Mouse (Mus musculus) mature B cell (primary cell): Measurements from ENCODE around the gene Sntb2.
"Not testable (repeated sequence)": the region's sequence is repeated elsewhere in the genome, so short reads cannot be mapped to it uniquely, and the experiment has no call there.

Experiments
- in situ Hi-C: fragments of 300-500 bp; cut with MboI; formaldehyde crosslinking; loops from 2 replicates; pipeline ENCODE4 v1.14.3; 2019

Sntb2 gene

DNA sequence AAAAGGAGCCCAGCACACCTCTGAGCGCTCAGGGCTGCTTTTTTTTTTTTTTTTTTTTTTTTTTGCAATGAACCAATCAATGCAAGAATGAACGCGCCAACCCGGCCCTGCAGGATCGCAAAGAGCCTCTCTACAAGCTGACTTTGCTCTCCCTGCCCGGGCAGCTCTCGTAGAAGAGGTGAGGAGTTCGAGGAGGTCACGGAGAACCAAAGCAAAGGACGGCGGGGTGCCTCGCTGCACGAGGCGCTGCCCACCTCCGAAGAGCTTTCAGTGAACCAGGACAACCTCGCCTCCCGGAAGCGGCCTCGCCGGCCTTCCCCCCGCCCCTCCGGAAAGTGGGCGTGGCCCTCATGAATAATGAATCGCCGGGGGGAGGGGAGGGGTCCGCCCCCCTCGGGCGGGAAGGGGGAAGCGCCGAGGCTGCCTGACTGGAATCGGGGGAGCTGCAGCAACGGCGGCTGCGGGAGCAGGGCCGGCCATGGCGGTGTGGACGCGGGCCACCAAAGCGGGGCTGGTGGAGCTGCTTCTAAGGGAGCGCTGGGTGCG is at the start of gene Sntb2:
Gene Sntb2, plus strand, starts transcription at position 427 of the 546 bp plus-strand sequence.
- in situ Hi-C loops = no loop called here

DNA sequence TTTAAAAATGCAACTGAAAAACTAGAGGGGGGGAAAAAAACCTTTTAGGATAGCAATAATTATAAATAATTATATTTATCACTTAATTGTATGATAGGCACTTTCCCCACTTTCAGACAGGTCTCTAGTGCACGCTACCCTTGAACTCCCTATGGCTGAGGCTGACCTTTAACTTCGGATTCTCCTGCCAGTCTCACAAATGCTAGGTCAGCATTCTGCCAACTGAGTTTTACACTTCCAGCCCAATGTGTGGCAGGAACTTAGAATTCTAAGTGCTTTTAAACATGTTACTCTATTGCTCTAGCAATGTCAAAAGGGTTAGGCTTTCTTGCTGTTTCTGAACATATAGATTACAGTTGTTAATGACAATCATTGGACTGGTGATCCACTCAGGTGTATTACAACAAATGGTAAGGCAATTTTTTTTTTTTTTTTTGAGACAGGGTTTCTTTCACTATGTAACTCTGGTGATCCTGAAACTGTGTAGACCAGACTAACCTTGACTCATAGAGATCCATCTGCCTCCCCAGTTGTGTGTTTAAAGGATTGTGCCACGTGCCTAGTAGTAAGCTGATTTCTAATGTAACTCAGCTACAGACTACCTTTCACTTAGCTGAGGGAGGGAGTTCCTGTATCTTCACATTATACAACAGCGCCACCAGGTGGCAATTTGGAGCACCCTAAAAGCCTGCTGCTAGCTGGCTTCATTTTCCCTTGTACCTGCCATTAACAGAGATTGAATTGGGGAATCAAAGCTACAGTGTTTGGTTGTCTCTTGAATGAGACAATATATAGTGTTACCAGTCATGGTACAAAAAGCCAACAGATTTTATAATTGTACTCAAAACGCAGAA is 48.0 kb upstream of the Sntb2 start:
- in situ Hi-C loops = loop anchor here (25.0 kb wide), 1 partner anchor 175 kb away; no protein-coding TSS in a partner anchor

DNA sequence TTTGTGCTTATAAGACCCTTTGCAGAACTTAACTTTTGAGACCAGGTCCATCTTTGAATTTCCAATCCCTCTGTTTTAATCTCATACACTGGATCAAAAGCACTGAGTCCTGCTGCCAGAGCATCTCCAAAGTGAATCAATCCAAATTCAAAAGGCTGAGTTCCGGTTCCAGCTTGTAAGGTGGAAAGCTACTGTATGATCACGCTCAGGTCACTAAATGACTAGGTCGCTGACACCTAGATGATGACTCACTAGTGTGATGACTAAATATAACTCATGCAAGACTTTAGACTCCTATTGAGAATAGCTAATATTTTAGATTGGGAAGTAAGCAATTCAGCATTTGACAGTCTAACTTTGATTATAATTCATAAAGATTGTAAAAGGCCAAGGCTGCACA is 46.7 kb upstream of the Sntb2 start:
- in situ Hi-C loops = loop anchor here (25.0 kb wide), 1 partner anchor 177 kb away; no protein-coding TSS in a partner anchor

DNA sequence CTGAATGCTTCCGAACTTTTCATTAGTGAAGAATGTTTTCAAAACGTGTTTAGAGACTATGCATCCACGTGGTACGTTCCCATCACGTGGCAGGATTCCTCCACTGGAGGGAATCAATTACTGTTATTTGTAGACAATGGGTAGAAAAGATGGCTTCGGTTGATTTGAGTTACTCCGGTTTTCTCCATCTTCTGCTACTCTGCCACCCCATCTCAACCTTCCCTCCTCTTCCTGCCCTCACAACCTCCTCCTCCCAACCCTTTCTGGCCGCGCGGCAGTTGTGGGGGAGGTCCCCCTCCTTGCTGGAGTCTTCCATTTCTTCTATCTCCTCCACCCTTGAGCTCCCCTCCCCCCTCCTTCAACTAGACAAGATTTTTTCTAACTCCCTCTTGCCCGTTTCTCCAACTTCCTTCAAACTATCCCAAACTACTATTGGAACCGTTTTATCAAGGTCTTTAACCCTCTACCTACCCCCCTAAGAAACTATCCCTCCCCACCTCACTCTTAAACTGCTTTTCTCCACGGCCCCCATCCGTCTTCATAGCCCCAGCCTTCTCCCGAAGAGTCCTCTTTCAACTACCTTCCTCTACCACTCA is 43.2 kb upstream of the Sntb2 start:
- in situ Hi-C loops = loop anchor here (25.0 kb wide), 1 partner anchor 180 kb away; no protein-coding TSS in a partner anchor

DNA sequence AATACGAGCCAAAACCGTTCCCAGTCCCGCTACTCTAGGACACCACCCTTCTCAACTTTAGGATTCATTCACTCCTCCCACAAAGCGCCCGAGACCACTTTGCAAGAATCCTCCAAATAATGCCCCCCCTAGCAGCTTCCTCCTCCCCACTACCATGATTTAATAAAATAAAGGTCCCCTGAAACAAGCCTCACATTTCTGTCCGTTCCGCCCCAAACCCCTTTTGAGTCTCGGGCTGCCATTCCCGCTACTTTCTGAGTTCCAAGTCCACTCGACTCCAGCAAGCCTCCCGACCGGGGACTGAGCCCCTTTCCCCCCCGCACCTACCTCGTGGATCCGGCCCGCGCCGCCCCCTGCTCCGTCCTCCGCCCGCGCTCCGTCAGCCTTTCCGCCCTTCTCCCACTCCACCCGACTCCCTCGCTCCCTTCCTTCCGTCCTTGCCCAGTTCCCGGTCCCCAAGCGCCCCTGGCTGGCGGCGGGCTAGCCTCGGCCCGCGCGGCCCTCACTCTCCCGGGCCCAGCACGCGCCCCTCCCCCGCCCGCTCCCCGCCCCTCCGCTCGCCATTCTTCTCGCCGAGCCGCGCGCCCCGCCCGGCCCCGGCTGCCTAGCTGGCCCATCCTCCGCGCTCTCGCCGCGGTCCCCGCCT is 42.6 kb upstream of the Sntb2 start:
- in situ Hi-C loops = loop anchor here (25.0 kb wide), 1 partner anchor 181 kb away; no protein-coding TSS in a partner anchor

DNA sequence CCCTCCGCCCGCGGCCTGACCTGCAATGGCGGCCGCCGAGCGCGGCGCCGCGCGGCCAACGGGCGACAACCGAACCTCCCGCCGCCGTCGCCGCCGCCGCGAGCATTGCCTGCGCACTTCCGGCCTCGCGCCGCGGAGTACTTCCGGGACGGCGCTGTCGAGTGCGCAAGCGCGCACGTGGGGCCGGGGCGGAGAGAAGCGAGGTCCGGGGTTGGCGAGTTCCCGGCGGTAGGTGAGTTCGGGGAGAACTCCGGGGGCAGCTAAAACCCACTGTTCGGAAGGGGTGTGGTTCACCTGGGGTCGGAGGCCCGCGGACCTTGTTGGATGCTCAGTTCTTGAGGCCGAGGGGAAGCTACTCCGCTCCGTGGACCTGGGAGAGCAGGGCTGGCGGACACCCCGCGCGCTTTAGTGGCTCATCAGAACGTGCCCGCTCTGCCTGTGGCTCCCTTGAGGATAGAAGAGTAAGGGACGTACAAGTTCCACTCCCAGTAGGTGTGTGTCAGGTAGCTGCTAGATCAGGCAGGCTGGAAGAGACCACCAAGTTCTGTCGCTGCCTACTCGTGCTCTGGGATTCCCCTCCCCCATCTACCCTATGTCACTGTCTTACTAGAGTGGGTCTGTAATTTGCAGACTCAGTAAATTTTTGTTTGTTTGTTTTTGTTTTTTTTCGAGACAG is 41.9 kb upstream of the Sntb2 start, which contains the start of gene Utp4:
Gene Utp4, plus strand, starts transcription at position 156 of the 676 bp plus-strand sequence.
- in situ Hi-C loops = loop anchor here (25.0 kb wide), 1 partner anchor 181 kb away; no protein-coding TSS in a partner anchor

DNA sequence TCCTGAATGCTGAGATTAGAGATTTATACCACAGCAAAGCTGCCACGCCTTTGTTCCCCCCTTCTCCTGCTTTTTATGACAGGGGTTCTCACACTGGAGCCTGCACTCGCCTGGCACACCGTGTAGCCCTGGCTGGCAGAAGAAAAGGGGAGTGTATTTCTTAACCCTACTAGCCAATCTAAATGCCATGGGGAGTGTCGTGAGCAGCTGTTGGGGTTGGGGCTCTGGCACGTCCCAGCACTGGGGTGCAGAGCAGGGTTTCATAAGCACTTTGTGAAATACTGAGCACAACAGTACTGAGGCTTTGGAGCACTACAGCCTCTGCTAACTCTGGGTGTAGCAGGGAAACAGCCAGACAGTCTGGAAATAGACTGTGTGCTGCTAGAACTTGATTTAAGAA is 36.1 kb upstream of the Sntb2 start:
- in situ Hi-C loops = loop anchor here (25.0 kb wide), 1 partner anchor 187 kb away; no protein-coding TSS in a partner anchor

DNA sequence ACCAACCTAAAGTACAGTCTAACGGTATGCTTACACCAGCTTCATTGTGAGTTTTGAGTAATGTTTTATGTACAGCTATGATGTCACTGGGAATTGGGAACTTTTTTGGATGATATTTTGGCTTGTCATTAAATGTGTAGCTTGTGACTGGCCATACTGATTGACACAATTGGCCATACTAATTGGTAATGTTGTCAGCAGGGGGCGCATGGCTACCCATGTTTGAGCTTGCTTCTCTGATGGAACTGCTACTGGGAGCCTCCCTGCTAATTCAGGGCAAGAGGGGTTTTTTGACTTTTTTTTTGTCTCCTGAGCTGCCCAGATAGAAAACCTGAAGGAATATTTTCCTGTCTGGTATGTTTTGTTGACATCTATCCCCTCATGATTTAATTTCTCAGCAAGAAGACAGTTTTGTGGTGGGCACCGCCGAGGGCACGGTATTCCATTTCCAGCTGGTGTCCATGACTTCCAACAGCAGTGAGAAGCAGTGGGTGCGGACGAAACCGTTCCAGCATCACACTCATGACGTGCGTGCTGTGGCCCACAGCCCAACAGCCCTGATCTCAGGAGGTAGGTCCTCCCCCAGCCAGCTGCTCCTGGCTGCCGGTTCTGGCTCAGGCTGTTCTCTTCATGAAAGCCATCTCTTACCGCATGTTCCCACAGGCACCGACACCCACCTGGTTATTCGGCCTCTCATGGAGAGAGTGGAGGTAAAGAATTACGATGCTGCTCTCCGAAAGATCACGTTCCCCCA is 29.6 kb upstream of the Sntb2 start:
- in situ Hi-C loops = no loop called here

DNA sequence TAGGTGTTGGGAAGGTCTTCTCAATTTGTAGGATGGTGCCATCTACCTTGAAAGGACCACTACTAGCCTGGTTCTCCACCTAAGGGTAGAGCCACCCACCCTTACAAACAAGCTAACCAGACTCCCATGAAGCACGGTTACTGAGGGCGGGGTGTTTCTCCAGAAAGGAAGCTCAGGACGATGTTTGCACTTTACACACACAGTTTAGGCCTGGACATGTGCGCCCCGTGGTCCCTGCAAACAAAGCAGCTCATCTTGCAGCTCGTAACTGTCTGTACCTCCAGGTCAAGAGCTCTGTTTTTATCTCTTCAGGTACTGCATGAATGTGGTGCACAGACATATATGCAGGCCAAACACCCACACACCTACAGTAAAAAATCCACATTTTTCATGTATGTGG is 28.9 kb upstream of the Sntb2 start:
- in situ Hi-C loops = no loop called here

DNA sequence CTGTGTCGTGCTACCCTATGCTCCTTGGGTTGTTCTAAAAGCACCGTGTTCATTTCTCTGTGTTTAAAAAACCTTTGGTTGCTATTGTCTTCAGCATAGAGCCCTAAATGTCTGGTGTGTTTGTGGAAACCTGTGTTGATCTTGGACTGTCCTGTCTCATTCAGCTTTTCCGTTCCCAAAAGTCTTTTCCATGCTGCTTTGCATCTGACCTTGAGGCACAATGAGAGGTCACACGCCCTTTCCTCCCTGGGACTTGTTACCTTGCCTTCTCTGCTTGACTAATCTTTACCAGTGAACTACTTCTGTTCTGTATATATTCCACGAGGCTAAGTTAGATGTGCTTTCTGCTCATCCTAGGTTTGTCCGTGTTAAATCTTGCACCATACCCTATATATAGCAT is 28.1 kb upstream of the Sntb2 start:
- in situ Hi-C loops = no loop called here

DNA sequence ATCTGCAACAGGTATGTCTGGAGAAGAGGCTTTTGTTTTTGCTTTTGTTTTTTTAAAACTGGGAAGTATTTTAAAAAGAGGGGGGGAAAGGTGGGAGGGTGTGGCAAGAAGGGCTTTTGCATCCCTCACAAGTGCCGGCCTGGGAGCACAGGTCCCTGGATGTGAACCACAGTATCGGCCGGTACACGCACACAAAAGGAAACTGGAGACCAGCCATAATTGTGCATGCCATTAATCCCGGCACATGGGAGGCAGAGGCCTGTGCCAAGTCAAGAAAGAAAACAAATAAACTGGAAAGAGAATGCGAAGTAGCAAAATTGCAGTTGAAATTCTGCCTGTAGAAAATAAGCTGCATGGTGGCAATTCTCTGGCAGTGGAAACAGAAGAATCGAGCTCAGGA is 27.3 kb upstream of the Sntb2 start:
- in situ Hi-C loops = no loop called here

DNA sequence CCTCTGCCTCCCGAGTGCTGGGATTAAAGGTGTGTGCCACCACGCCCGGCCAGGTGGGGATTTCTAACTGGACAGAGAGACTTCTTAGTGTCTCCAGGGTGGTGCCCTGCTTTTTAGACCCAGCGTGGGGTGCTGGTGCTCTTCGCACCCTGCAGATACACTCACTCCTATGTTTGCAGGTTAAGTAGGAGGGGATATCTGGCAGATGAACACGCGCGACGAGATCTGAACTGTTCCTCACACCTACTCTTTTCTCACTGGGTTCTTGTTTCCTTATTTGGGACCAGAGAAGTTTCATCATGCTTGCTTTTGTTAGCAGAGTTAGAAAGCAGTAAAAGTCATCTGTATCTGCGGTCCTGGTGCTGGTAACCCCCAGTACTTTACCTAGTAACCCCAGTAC is 21.9 kb upstream of the Sntb2 start:
- in situ Hi-C loops = no loop called here

DNA sequence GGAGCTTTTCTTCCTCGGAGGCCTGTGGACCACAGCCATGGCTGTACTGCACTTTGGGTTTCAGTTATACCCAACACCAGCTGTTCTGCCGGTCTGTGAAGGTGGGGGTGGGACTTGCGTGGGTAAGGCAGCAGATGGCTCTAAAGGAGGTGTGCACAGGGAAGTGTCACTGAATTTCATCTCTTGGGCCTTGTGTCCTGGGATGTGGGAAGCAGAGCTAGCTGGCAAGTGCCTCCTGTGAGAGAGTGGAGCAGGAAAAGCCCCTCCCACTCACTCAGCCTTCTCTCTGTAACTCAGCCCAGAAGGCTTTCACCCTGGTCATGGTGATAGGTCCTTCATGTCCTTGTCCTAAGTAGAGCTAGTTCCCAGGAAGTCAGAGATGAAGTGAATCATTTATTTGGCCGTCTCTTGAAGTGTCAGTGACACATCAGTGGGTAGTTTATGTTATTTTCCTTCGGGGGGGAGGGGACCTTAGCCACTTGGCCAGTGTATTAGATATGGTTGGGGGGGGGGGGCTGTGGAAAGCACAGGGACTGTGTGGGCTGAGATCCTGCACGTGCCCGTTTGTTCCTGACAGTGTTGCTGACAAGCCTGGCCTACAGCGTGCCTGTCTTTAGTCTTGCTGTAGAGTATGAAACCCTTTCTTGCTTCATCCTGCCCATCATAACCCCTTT is 15.7 kb upstream of the Sntb2 start:
- in situ Hi-C loops = no loop called here

DNA sequence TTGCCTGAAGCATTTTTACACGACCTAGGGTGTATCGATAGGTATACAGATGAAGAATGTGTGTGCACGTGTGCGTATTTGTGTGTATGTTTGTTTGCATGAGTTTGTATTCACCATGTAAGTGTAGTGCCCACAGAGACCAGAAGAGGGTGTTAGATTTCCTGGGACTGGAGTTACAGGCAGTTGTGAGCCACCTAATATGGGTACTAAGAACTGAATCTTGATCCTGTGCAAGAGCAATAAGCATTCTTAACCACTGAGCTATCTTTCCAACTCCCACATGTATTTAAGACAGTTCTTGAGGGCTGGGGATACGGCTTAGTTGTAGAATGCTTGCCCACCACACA is 15.2 kb upstream of the Sntb2 start:
- in situ Hi-C loops = no loop called here

DNA sequence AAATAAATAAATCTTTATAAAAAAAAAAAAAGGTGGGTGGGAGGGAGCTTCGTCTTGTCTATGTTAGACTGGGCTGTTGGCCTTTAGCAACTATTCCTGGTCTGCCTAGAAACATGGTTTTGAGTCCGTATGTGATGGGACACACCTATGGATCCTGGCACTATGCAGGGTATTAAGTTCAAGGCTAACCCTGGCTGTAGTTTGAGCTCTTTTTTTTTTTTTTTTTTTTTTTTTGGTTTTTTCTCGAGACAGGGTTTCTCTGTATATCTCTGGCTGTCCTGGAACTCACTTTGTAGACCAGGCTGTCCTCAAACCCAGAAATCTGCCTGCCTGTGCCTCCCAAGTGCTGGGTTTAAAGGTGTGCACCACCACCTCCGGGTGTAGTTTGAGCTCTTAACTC is 11.5 kb upstream of the Sntb2 start:
- in situ Hi-C loops = no loop called here

DNA sequence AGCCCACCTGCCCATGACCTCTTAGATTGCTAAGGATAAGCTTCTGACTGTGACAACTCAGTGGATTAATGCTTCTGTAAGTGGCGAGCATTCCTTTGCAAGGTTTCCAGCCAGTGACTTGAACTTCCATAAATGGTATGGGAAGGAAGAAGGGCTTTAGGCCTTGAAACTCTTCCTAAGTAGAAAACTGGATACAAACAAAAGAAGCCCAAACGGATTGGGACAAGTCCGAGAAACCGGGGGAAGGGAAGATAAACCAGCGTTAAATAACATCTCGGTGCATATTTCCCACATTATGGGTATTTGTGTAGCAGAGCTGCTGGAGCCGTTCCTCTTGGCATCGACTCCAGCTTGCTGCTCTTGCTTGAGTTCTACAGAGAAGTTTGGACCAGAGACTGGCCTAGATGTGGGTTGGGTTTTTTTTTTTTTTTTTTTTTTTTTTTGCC is 10.6 kb upstream of the Sntb2 start:
- in situ Hi-C loops = no loop called here

DNA sequence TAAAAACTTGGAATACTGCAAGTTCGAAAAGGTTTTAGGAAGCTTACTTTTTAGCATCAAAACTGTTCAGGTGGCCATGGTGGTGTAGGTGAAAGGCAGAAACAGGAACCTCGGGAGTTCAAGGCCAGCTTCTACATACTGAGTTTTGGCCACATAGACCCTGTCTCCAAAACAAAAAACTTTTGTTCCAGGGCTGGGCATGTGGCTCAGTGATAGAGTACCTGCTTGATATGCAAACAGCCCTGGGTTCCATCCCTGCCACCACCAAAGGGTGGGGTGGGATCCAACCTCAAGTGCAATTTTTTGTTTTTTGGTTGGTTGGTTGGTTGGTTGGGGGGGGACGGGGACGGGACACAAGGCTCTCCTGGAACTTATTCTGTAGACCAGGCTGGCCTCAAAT is 10.1 kb upstream of the Sntb2 start:
- in situ Hi-C loops = no loop called here

DNA sequence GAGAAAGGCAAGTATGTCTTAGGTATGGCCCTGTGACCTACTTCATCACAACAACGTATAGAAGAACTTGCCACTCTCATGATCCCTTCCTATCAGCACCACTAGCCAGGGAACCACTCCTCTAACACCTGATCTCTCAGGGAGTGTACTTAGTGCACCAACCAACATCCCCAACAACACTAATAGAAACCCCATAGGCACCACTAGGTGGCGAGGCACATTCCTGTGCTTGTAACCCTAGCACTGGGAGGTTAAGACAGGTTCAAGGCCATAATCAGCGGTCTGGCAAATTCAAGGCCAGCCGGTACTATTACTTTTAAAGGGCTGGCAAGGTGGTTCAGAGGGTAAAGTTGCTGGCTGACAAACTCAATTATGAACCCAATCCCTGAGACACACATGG is 8.3 kb upstream of the Sntb2 start:
- in situ Hi-C loops = no loop called here

DNA sequence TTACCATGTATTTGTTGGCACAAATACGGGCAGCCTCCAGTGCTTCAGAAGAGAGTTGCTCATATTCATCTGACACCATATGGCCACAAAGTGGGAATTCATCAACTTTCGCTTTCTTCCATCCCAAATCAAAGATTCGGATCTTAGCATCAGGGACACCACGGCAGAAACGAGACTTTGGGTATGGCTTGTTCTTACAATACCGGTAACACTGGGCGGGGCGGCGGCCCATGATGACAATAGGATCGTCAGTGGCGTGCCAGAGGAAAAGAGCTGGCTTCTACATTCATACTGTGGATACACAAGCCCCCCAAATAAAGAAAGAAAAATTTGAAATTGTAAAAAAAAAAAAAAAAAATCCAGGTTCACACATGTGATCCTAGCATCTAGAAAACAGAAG is 7.4 kb upstream of the Sntb2 start:
- in situ Hi-C loops = not testable (repeated sequence)

DNA sequence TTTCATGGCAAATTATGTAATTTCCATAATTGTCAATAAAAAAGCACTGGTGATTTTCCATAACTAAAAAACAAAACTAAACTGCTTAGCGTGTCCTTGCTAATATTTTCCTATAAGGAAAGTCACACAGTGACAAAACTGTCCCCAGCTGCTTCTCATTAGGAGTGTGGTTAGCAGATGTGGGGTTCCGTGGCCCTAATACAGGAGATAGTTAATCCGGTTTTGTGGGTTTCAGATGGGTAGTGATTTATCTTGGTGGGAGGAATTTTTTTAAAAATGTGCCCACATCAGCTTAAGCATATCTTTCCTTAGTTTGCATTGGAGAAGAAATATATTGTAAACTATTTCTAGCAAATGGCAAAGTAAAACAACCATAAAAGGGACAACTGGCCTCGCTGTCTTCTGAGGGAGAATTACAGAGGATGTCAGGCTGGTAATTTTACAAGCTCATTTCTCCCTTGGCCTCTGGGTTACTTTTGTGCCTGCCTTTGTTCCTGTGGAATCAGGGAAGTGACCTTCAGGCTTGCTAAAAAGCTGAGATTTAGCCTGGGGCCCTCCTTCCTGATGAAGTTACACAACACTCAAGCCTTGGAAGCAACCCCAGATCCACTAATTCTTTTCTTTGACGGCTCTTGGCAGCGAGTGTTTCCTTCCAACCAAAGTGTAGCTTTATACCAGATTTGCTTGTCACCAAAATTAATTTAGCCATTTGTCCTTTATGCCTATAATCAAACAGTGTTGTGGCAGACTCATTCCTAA is 6.2 kb upstream of the Sntb2 start:
- in situ Hi-C loops = no loop called here
